Mouse (Mus musculus) left cerebral cortex, postnatal 25 days (tissue): ENCODE measurements around the gene Bdkrb1. TPM values are rescaled to one million over a fixed set of nuclear protein-coding genes. Genes with fewer than 3 reads are reported as not detected.

ENCODE experiments used
- total RNA-seq, 2 experiments: library from RNA; stranded (reverse); gene quantifications; 2 replicates each; pipeline ENCODE4 v1.2.3; 2021

The Bdkrb1 gene
- total RNA-seq, 2 experiments from 2014 or later: not detected

Other genes with a start within 250 kb of the Bdkrb1 start
- 10 to 100 TPM; 96.6 to 99.5 TPM for gene D430019H16Rik, start 149.2 kb upstream of the Bdkrb1 start, total RNA-seq
- under 1 TPM; 0.21 to 0.41 TPM for gene Bdkrb2, start 39.9 kb upstream of the Bdkrb1 start, total RNA-seq
- 10 to 100 TPM; 23.6 to 25.7 TPM for gene Gskip, start 81.7 kb downstream of the Bdkrb1 start, total RNA-seq
- gene Atg2b, start 82.1 kb downstream of the Bdkrb1 start, total RNA-seq: 10 to 100 TPM; 45.0 to 46.2 TPM
- gene Ak7, start 102.9 kb downstream of the Bdkrb1 start, total RNA-seq: under 1 TPM; 0.23 to 0.60 TPM
- gene Papola, start 181.6 kb downstream of the Bdkrb1 start, total RNA-seq: 100 to 1,000 TPM; 141 to 159 TPM